Mouse (Mus musculus) mature B cell (primary cell): ENCODE measurements around the gene Stard10.

Experiments
- in situ Hi-C: fragments of 300-500 bp; cut with MboI; formaldehyde crosslinking; loops from 2 replicates; pipeline ENCODE4 v1.14.3; 2019

Gene Stard10

GRCm38 (mm10) chr7:101369666-101370065, 52.8 kb downstream of the Stard10 start:
- in situ Hi-C loops: loop anchor here (5.0 kb wide), 1 partner anchor 52 kb away; the partner anchor contains the start of gene Stard10

- in situ Hi-C loops: no loop called here
Measured at GRCm38 (mm10) chr7:101373082-101373481, 56.2 kb downstream of the Stard10 start.

GRCm38 (mm10) chr7:101374155-101374554, 57.3 kb downstream of the Stard10 start:
- in situ Hi-C loops: no loop called here

GRCm38 (mm10) chr7:101376701-101377340, 59.9 kb downstream of the Stard10 start:
- in situ Hi-C loops: no loop called here

- in situ Hi-C loops: no loop called here
Measured at GRCm38 (mm10) chr7:101377741-101378262, 60.9 kb downstream of the Stard10 start.

- in situ Hi-C loops: no loop called here
Measured at GRCm38 (mm10) chr7:101378285-101378684, 61.4 kb downstream of the Stard10 start.

- in situ Hi-C loops: no loop called here
Measured at GRCm38 (mm10) chr7:101378796-101379465, 62.0 kb downstream of the Stard10 start.

- in situ Hi-C loops: no loop called here
Measured at GRCm38 (mm10) chr7:101379732-101380131, 62.8 kb downstream of the Stard10 start.

GRCm38 (mm10) chr7:101381512-101381911, 64.6 kb downstream of the Stard10 start:
- in situ Hi-C loops: no loop called here

- in situ Hi-C loops: no loop called here
Measured at GRCm38 (mm10) chr7:101382378-101382777, 65.5 kb downstream of the Stard10 start.

- in situ Hi-C loops: no loop called here
Measured at GRCm38 (mm10) chr7:101383756-101384155, 66.9 kb downstream of the Stard10 start.

- in situ Hi-C loops: no loop called here
Measured at GRCm38 (mm10) chr7:101384931-101385330, 68.0 kb downstream of the Stard10 start.

GRCm38 (mm10) chr7:101385331-101385733, 68.4 kb downstream of the Stard10 start:
- in situ Hi-C loops: no loop called here

GRCm38 (mm10) chr7:101385866-101386452, 69.1 kb downstream of the Stard10 start:
- in situ Hi-C loops: no loop called here

- in situ Hi-C loops: no loop called here
Measured at GRCm38 (mm10) chr7:101389256-101389655, 72.4 kb downstream of the Stard10 start.

- in situ Hi-C loops: no loop called here
Measured at GRCm38 (mm10) chr7:101391909-101392479, 75.1 kb downstream of the Stard10 start.

GRCm38 (mm10) chr7:101393015-101393414, 76.1 kb downstream of the Stard10 start:
- in situ Hi-C loops: no loop called here

GRCm38 (mm10) chr7:101393694-101394504, 77.0 kb downstream of the Stard10 start:
- in situ Hi-C loops: no loop called here

GRCm38 (mm10) chr7:101394569-101394968, 77.7 kb downstream of the Stard10 start:
- in situ Hi-C loops: no loop called here

GRCm38 (mm10) chr7:101395471-101395870, 78.6 kb downstream of the Stard10 start:
- in situ Hi-C loops: no loop called here
